Mouse (Mus musculus) limb, embryonic 13.5 days (tissue): ENCODE measurements around the gene Skap1. TPM values are rescaled to one million over a fixed set of nuclear protein-coding genes. Genes with fewer than 3 reads are reported as not detected.
A peak's percentile ranks its signal among the peaks of the same experiment; 100 is the strongest.

Source experiments
- ATAC-seq: fragments of 200-750 bp; cut with Nextera tagmentation; 2 replicates; pipeline ENCODE4 v1.8.0; 2017; ENCODE audit warnings: low read depth, moderate number of reproducible peaks, moderate TSS enrichment; ENCODE audit not compliant: low FRiP score
- H3K27ac ChIP-seq: fragments of 300-500 bp; sonication (generic); 2 replicates; pipeline ENCODE4 v1.5.1; 2015; ENCODE audit warnings: inconsistent platforms, mild to moderate bottlenecking, moderate library complexity
- H3K27me3 ChIP-seq: fragments of 300-500 bp; sonication (generic); 2 replicates; pipeline ENCODE4 v1.6.1; 2015; ENCODE audit warnings: mild to moderate bottlenecking, inconsistent platforms
- H3K36me3 ChIP-seq: fragments of 300-500 bp; sonication (generic); 2 replicates; pipeline ENCODE4 v1.6.1; 2015; ENCODE audit warnings: inconsistent platforms, mild to moderate bottlenecking, moderate library complexity
- H3K4me1 ChIP-seq: fragments of 300-500 bp; sonication (generic); 2 replicates; pipeline ENCODE4 v1.6.1; 2015; ENCODE audit warnings: inconsistent platforms
- H3K4me2 ChIP-seq: fragments of 300-500 bp; sonication (generic); replicated peaks from 2 replicates; pipeline ENCODE4 v1.6.1; 2015; ENCODE audit warnings: inconsistent platforms, mild to moderate bottlenecking, moderate library complexity
- H3K4me3 ChIP-seq: fragments of 300-500 bp; sonication (generic); 2 replicates; pipeline ENCODE4 v1.5.1; 2015; ENCODE audit warnings: moderate library complexity, mild to moderate bottlenecking, inconsistent platforms
- H3K9ac ChIP-seq: fragments of 300-500 bp; sonication (generic); 2 replicates; pipeline ENCODE4 v1.6.1; 2015; ENCODE audit warnings: mild to moderate bottlenecking, inconsistent platforms
- H3K9me3 ChIP-seq: fragments of 300-500 bp; sonication (generic); 2 replicates; pipeline ENCODE4 v1.6.1; 2016; ENCODE audit warnings: inconsistent platforms
- WGBS: fragments of 180-500 bp; shearing (Covaris S2); methylation state at CpG from one replicate; pipeline ENCODE4 v1.1.7; 2015; 5-methylcytosine and 5-hydroxymethylcytosine counted together
- polyA plus RNA-seq: library from polyadenylated mRNA; unstranded; fragments of >200 nt; fragmentation: Nextera tagmentation; extraction: Ambion mirVana; gene quantifications from 2 replicates; pipeline ENCODE4 v1.2.1, GENCODE M21; 2015

The Skap1 gene
- polyA plus RNA-seq, 1 experiment from 2014 or later = 0.61 TPM

GRCm38 (mm10) chr11:96786731-96787450 is 322.5 kb downstream of the Skap1 start:
- 34% methylated on average over 9 of the region's 9 CpGs for WGBS

GRCm38 (mm10) chr11:96788871-96789795 is 324.7 kb downstream of the Skap1 start, which contains the start of gene Cbx1:
Gene Cbx1 (plus strand): TSS chr11:96789127.
- H3K4me1 ChIP-seq = peaks cover 35% of the 10 kb centered on the region
- peak; percentile 97 for ATAC-seq
- peak within 1 kb of the TSS; percentile 96 for H3K27ac ChIP-seq
- peak within 1 kb of the TSS; percentile 91 for H3K9ac ChIP-seq
- no peaks in the 10 kb centered on the region for H3K27me3 ChIP-seq
- peak within 1 kb of the TSS; percentile 96 for H3K4me2 ChIP-seq
- no peaks in the 10 kb centered on the region for H3K9me3 ChIP-seq
- peak within 1 kb of the TSS; percentile 90 for H3K4me3 ChIP-seq
- peaks cover 14% of the 10 kb centered on the region; the same call in 1 of the 2 replicates for H3K36me3 ChIP-seq
- 1% methylated on average over 91 of the region's 93 CpGs for WGBS

More at GRCm38 (mm10) chr11:96786731-96787450, 322.5 kb downstream of the Skap1 start:
- peaks cover 9% of the 10 kb centered on the region; the same call in 1 of the 2 replicates for H3K36me3 ChIP-seq
- H3K4me2 ChIP-seq = no peak overlapping the region
- no peak overlapping the region for H3K27ac ChIP-seq
- no peak overlapping the region for H3K4me3 ChIP-seq
- no peak for ATAC-seq
- no peaks in the 10 kb centered on the region for H3K9me3 ChIP-seq
- H3K4me1 ChIP-seq = peaks cover 20% of the 10 kb centered on the region
- H3K9ac ChIP-seq = no peak overlapping the region
- no peaks in the 10 kb centered on the region for H3K27me3 ChIP-seq

GRCm38 (mm10) chr11:96789990-96790389 is 325.6 kb downstream of the Skap1 start:
- WGBS = 10% methylated on average over 5 of the region's 5 CpGs
- peak overlapping the region; percentile 90 for H3K4me3 ChIP-seq
- peaks cover 35% of the 10 kb centered on the region for H3K4me1 ChIP-seq
- H3K36me3 ChIP-seq = peaks cover 20% of the 10 kb centered on the region
- ATAC-seq = no peak
- H3K27ac ChIP-seq = peak overlapping the region; percentile 96; the same call in 1 of the 2 replicates
- no peaks in the 10 kb centered on the region for H3K27me3 ChIP-seq
- no peaks in the 10 kb centered on the region for H3K9me3 ChIP-seq
- H3K9ac ChIP-seq = peak overlapping the region; percentile 91
- H3K4me2 ChIP-seq = peak overlapping the region; percentile 96

- Histone ChIP-seq H3K9ac (peak overlapping the region; percentile 58), H3K36me3 (peaks cover 27% of the 10 kb centered on the region), H3K9me3 (no peaks in the 10 kb centered on the region), H3K27me3 (no peaks in the 10 kb centered on the region), H3K4me3 (peak overlapping the region; percentile 90), H3K27ac (no peak overlapping the region), H3K4me2 (peak overlapping the region; percentile 96), H3K4me1 (peaks cover 35% of the 10 kb centered on the region)
- WGBS = 8% methylated on average over 1 of the region's 1 CpGs
- ATAC-seq = no peak
Observed at GRCm38 (mm10) chr11:96790681-96791080, 326.3 kb downstream of the Skap1 start.

GRCm38 (mm10) chr11:96795491-96795890 is 331.1 kb downstream of the Skap1 start:
- Histone ChIP-seq H3K36me3 (peaks cover 60% of the 10 kb centered on the region), H3K4me3 (no peak overlapping the region), H3K27ac (no peak overlapping the region), H3K4me1 (peaks cover 28% of the 10 kb centered on the region), H3K4me2 (no peak overlapping the region), H3K27me3 (no peaks in the 10 kb centered on the region), H3K9ac (no peak overlapping the region), H3K9me3 (no peaks in the 10 kb centered on the region)
- 93% methylated on average over 13 of the region's 13 CpGs for WGBS
- no peak for ATAC-seq

GRCm38 (mm10) chr11:96796081-96796480 is 331.7 kb downstream of the Skap1 start:
- no peak overlapping the region for H3K9ac ChIP-seq
- H3K27ac ChIP-seq = no peak overlapping the region
- H3K9me3 ChIP-seq = no peaks in the 10 kb centered on the region

GRCm38 (mm10) chr11:96796586-96796985 is 332.2 kb downstream of the Skap1 start:
- Histone ChIP-seq H3K36me3 (peaks cover 64% of the 10 kb centered on the region), H3K27ac (no peak overlapping the region), H3K9me3 (no peaks in the 10 kb centered on the region), H3K9ac (no peak overlapping the region), H3K4me3 (no peak overlapping the region), H3K27me3 (no peaks in the 10 kb centered on the region), H3K4me2 (no peak overlapping the region), H3K4me1 (peaks cover 18% of the 10 kb centered on the region)
- no peak for ATAC-seq
- 75% methylated on average over 1 of the region's 1 CpGs for WGBS

More at GRCm38 (mm10) chr11:96796081-96796480, 331.7 kb downstream of the Skap1 start:
- WGBS = 98% methylated on average over 2 of the region's 2 CpGs
- H3K36me3 ChIP-seq = peaks cover 64% of the 10 kb centered on the region
- H3K4me3 ChIP-seq = no peak overlapping the region
- H3K4me1 ChIP-seq = peaks cover 22% of the 10 kb centered on the region
- no peaks in the 10 kb centered on the region for H3K27me3 ChIP-seq
- no peak overlapping the region for H3K4me2 ChIP-seq
- ATAC-seq = no peak

GRCm38 (mm10) chr11:96799511-96799910 is 335.1 kb downstream of the Skap1 start:
- peaks cover 84% of the 10 kb centered on the region for H3K36me3 ChIP-seq

GRCm38 (mm10) chr11:96805606-96806005 is 341.2 kb downstream of the Skap1 start:
- Histone ChIP-seq H3K36me3 (peaks cover 93% of the 10 kb centered on the region), H3K9ac (no peak overlapping the region), H3K4me1 (no peaks in the 10 kb centered on the region), H3K27ac (no peak overlapping the region), H3K9me3 (no peaks in the 10 kb centered on the region), H3K27me3 (no peaks in the 10 kb centered on the region), H3K4me3 (no peak overlapping the region), H3K4me2 (no peak overlapping the region)
- 93% methylated on average over 5 of the region's 5 CpGs for WGBS
- no peak for ATAC-seq

More at GRCm38 (mm10) chr11:96799511-96799910, 335.1 kb downstream of the Skap1 start:
- Histone ChIP-seq H3K27me3 (no peaks in the 10 kb centered on the region), H3K4me2 (no peak overlapping the region), H3K9me3 (no peaks in the 10 kb centered on the region), H3K4me3 (no peak overlapping the region), H3K9ac (no peak overlapping the region), H3K4me1 (no peaks in the 10 kb centered on the region), H3K27ac (no peak overlapping the region)
- 89% methylated on average over 2 of the region's 2 CpGs for WGBS
- ATAC-seq = no peak

GRCm38 (mm10) chr11:96808066-96808465 is 343.7 kb downstream of the Skap1 start:
- no peak overlapping the region for H3K27ac ChIP-seq
- no peak overlapping the region for H3K9ac ChIP-seq
- no peak overlapping the region for H3K4me2 ChIP-seq
- WGBS = 67% methylated on average over 1 of the region's 1 CpGs
- no peaks in the 10 kb centered on the region for H3K4me1 ChIP-seq
- H3K4me3 ChIP-seq = no peak overlapping the region
- no peaks in the 10 kb centered on the region for H3K9me3 ChIP-seq
- ATAC-seq = no peak
- peaks cover 94% of the 10 kb centered on the region for H3K36me3 ChIP-seq
- no peaks in the 10 kb centered on the region for H3K27me3 ChIP-seq
